Mouse (Mus musculus) erythroid progenitor cell, adult 5-6 weeks (primary cell): ENCODE measurements around the gene Vmn1r166. TPM values are rescaled to one million over a fixed set of nuclear protein-coding genes. Genes with fewer than 3 reads are reported as not detected.
"Not testable (repeated sequence)": the region's sequence is repeated elsewhere in the genome, so short reads cannot be mapped to it uniquely, and the experiment has no call there.

ENCODE experiments used
- ATAC-seq: replicated peaks from 2 replicates; pipeline ENCODE4 v1.8.0; 2016; ENCODE audit warnings: moderate number of reproducible peaks, mild to moderate bottlenecking, moderate TSS enrichment, inconsistent platforms; ENCODE audit not compliant: poor library complexity, low FRiP score, severe bottlenecking
- total RNA-seq, 2 experiments: library from RNA; stranded (forward) in 1 of 2; stranded (reverse) in 1 of 2; fragments of 150-400 nt in 1 of 2; fragments of 186-747, 209-891 nt in 1 of 2; gene quantifications; 2 replicates each; pipeline versions ENCODE4 v1.2.3 to v1.2.4; 2015 to 2017; ENCODE audit warnings: low replicate concordance in 2 of 2

Gene Vmn1r166
- total RNA-seq (2015; ENCODE audit: low replicate concordance) (not detected in 2 replicates), total RNA-seq (2017; ENCODE audit: low replicate concordance) (not detected in 2 replicates)

GRCm38 (mm10) chr7:23251582-23251981 is at the start of gene Vmn1r166:
Gene Vmn1r166, minus strand, starts transcription at chr7:23251682.
- not testable (repeated sequence) for ATAC-seq

DNA sequence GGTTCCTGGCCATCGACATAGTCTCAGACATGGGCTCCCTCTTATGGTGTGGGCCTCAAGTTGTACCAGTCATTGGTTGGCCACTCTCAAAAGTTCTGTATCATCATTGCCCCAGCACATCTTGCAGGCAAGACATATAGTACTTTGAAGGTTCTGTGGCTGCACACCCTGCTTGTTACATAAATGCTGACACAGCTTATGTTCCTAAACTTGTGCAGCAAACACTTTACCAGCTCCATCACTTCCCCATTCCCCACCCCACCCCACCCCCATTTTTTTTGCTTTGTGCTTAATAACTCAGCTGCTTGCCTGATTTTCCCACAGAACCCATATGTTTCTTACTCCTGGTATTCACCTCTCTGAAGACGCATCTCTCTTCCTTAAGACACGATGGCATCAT is 49.4 kb upstream of the Vmn1r166 start, which contains the start of gene Nlrp4e:
Gene Nlrp4e (plus strand): TSS at position 301 of the 400 bp plus-strand sequence.
- not testable (repeated sequence) for ATAC-seq

GRCm38 (mm10) chr7:23278800-23279199 is 27.3 kb upstream of the Vmn1r166 start, which contains the start of gene Gm6902:
Gene Gm6902, minus strand, starts transcription at chr7:23278900.
- ATAC-seq = not testable (repeated sequence)

GRCm38 (mm10) chr7:23217032-23217431 is 34.5 kb downstream of the Vmn1r166 start, which contains the start of gene Vmn1r165:
Gene Vmn1r165, plus strand, starts transcription at chr7:23217332.
- not testable (repeated sequence) for ATAC-seq

Other genes with a start within 250 kb of the Vmn1r166 start
- not detected in 2 replicates for gene Gm4216, start 231.8 kb downstream of the Vmn1r166 start, total RNA-seq (2015; ENCODE audit: low replicate concordance)
- not detected in 2 replicates for gene Gm4216, start 231.8 kb downstream of the Vmn1r166 start, total RNA-seq (2017; ENCODE audit: low replicate concordance)
- not detected in 2 replicates for gene Vmn1r163, start 196.1 kb downstream of the Vmn1r166 start, total RNA-seq (2015; ENCODE audit: low replicate concordance)
- not detected in 2 replicates for gene Vmn1r163, start 196.1 kb downstream of the Vmn1r166 start, total RNA-seq (2017; ENCODE audit: low replicate concordance)
- not detected in 2 replicates for gene Gm8720, start 184.2 kb downstream of the Vmn1r166 start, total RNA-seq (2015; ENCODE audit: low replicate concordance)
- gene Gm8720, start 184.2 kb downstream of the Vmn1r166 start, total RNA-seq (2017; ENCODE audit: low replicate concordance) = not detected in 2 replicates
- not detected in 2 replicates for gene Gm10662, start 107.2 kb downstream of the Vmn1r166 start, total RNA-seq (2015; ENCODE audit: low replicate concordance)
- not detected in 2 replicates for gene Gm10662, start 107.2 kb downstream of the Vmn1r166 start, total RNA-seq (2017; ENCODE audit: low replicate concordance)
- gene Vmn1r165, start 34.4 kb downstream of the Vmn1r166 start, total RNA-seq (2015; ENCODE audit: low replicate concordance) = not detected in 2 replicates
- gene Vmn1r165, start 34.4 kb downstream of the Vmn1r166 start, total RNA-seq (2017; ENCODE audit: low replicate concordance) = not detected in 2 replicates
- gene Gm6902, start 27.2 kb upstream of the Vmn1r166 start, total RNA-seq (2015; ENCODE audit: low replicate concordance) = not detected in 2 replicates
- not detected in 2 replicates for gene Gm6902, start 27.2 kb upstream of the Vmn1r166 start, total RNA-seq (2017; ENCODE audit: low replicate concordance)
- not detected in 2 replicates for gene Nlrp4e, start 49.5 kb upstream of the Vmn1r166 start, total RNA-seq (2015; ENCODE audit: low replicate concordance)
- not detected in 2 replicates for gene Nlrp4e, start 49.5 kb upstream of the Vmn1r166 start, total RNA-seq (2017; ENCODE audit: low replicate concordance)
- gene Nlrp5, start 134.2 kb upstream of the Vmn1r166 start, total RNA-seq (2015; ENCODE audit: low replicate concordance) = not detected in 2 replicates
- gene Nlrp5, start 134.2 kb upstream of the Vmn1r166 start, total RNA-seq (2017; ENCODE audit: low replicate concordance) = not detected in 2 replicates